Mouse (Mus musculus) adrenal gland, adult 2 months (tissue): ENCODE data around the gene Crlf2. TPM values are rescaled to one million over a fixed set of nuclear protein-coding genes. Genes with fewer than 3 reads are reported as not detected.

Experiments used
- DNase-seq: peaks from one replicate; pipeline ENCODE4 v3.0.0; 2021
- polyA plus RNA-seq: library from polyadenylated mRNA; depleted of rRNA; stranded (reverse); fragments of >200 nt; gene quantifications from 2 replicates; pipeline ENCODE4 v1.2.3, GENCODE M21; 2012; rRNA removed
- total RNA-seq, 2 experiments: library from RNA; stranded (reverse); gene quantifications; 2 replicates each; pipeline ENCODE4 v1.2.3; 2021

Gene Crlf2
- total and polyA plus RNA-seq, 3 experiments = 32.7 to 94.8 (median 40.8) TPM

- peak; percentile 17 for DNase-seq
Measured at GRCm38 (mm10) chr5:109548712-109549111, 10.1 kb downstream of the Crlf2 start.

- no peak for DNase-seq
Measured at GRCm38 (mm10) chr5:109547112-109547511, 11.7 kb downstream of the Crlf2 start.

GRCm38 (mm10) chr5:109509679-109510078 is 49.1 kb downstream of the Crlf2 start:
- DNase-seq = no peak

GRCm38 (mm10) chr5:109506729-109507128 is 52.1 kb downstream of the Crlf2 start:
- peak; percentile 20 for DNase-seq

Other genes starting within 250 kb of the Crlf2 start
- gene Vmn2r16, start 228.8 kb downstream of the Crlf2 start, total RNA-seq = not detected
- not detected in 2 replicates for gene Vmn2r16, start 228.8 kb downstream of the Crlf2 start, polyA plus RNA-seq
- gene Vmn2r17, start 139.3 kb downstream of the Crlf2 start, total RNA-seq = not detected
- gene Vmn2r17, start 139.3 kb downstream of the Crlf2 start, polyA plus RNA-seq = not detected in 2 replicates
- gene 5430403G16Rik, start 132.0 kb upstream of the Crlf2 start, total RNA-seq = 1 to 10 TPM; 1.6 to 2.1 TPM
- gene 5430403G16Rik, start 132.0 kb upstream of the Crlf2 start, polyA plus RNA-seq = not detected in 2 replicates
- gene 4930522L14Rik, start 192.9 kb upstream of the Crlf2 start, total RNA-seq = 1 to 10 TPM; 5.9 to 7.9 TPM
- 0.50 and 0.92 TPM in 2 replicates for gene 4930522L14Rik, start 192.9 kb upstream of the Crlf2 start, polyA plus RNA-seq